Mouse (Mus musculus) MEL (cell line): ENCODE data around the gene Pgd.

Source experiments
- BHLHE40 ChIP-seq: IDR thresholded peaks from 2 replicates; pipeline ENCODE4 v1.6.1; 2012; ENCODE audit warnings: low read depth, mild to moderate bottlenecking, inconsistent platforms, low read length, improper control_type of control experiment, borderline replicate concordance
- CTCF ChIP-seq, 3 experiments: IDR thresholded peaks in 2 of 3; conservative IDR thresholded peaks in 1 of 3; 2 replicates each; pipeline ENCODE4 v1.5.1; 2011 to 2012; ENCODE audit warnings: low read length in 3 of 3, low read depth in 2 of 3, mild to moderate bottlenecking in 2 of 3, improper control_type of control experiment in 1 of 3, inconsistent platforms in 1 of 3, mixed read lengths in 1 of 3, moderate library complexity in 1 of 3; ENCODE audit not compliant: control insufficient read depth in 1 of 3, insufficient read depth in 1 of 3, poor library complexity in 1 of 3, severe bottlenecking in 1 of 3
- E2F4 ChIP-seq: IDR thresholded peaks from 2 replicates; pipeline ENCODE4 v1.6.1; 2011; ENCODE audit warnings: low read depth, low read length, improper control_type of control experiment, borderline replicate concordance
- EP300 ChIP-seq, 2 experiments: IDR thresholded peaks; 2 replicates each; pipeline ENCODE4 v1.6.1; 2011; ENCODE audit warnings: improper control_type of control experiment in 2 of 2, low read length in 2 of 2, low read depth in 1 of 2, mild to moderate bottlenecking in 1 of 2
- KAT2A ChIP-seq: conservative IDR thresholded peaks from 2 replicates; pipeline ENCODE4 v1.6.1; 2012; ENCODE audit warnings: low read depth, low read length, improper control_type of control experiment, inconsistent platforms
- NRF1 ChIP-seq: IDR thresholded peaks from 2 replicates; pipeline ENCODE4 v1.6.1; 2014; ENCODE audit warnings: low read depth, mild to moderate bottlenecking, inconsistent platforms, low read length, improper control_type of control experiment, moderate library complexity; ENCODE audit not compliant: poor library complexity, insufficient read depth, severe bottlenecking
- POLR2A ChIP-seq, 2 experiments: IDR thresholded peaks; 2 replicates each; pipeline ENCODE4 v1.6.1; 2011 to 2012; ENCODE audit warnings: low read length in 2 of 2, mild to moderate bottlenecking in 2 of 2, control low read depth in 1 of 2, improper control_type of control experiment in 1 of 2, low read depth in 1 of 2, moderate library complexity in 1 of 2; ENCODE audit not compliant: control insufficient read depth in 1 of 2, insufficient read depth in 1 of 2, poor library complexity in 1 of 2
- TCF12 ChIP-seq: IDR thresholded peaks from 2 replicates; pipeline ENCODE4 v1.6.1; 2014; ENCODE audit warnings: low read depth, mild to moderate bottlenecking, inconsistent platforms, low read length, improper control_type of control experiment, moderate library complexity
- USF2 ChIP-seq, 2 experiments: IDR thresholded peaks; 2 replicates each; pipeline ENCODE4 v1.6.1; 2011 to 2012; ENCODE audit warnings: improper control_type of control experiment in 2 of 2, low read length in 2 of 2, borderline replicate concordance in 1 of 2, inconsistent platforms in 1 of 2, low read depth in 1 of 2, mild to moderate bottlenecking in 1 of 2; ENCODE audit not compliant: insufficient read depth in 1 of 2
- ZMIZ1 ChIP-seq: IDR thresholded peaks from 2 replicates; pipeline ENCODE4 v1.6.1; 2012; ENCODE audit warnings: low read depth, mild to moderate bottlenecking, inconsistent platforms, low read length, improper control_type of control experiment, moderate library complexity
- ZNF384 ChIP-seq: IDR thresholded peaks from 2 replicates; pipeline ENCODE4 v1.6.1; 2012; ENCODE audit warnings: low read depth, mild to moderate bottlenecking, inconsistent platforms, low read length, improper control_type of control experiment

DNA sequence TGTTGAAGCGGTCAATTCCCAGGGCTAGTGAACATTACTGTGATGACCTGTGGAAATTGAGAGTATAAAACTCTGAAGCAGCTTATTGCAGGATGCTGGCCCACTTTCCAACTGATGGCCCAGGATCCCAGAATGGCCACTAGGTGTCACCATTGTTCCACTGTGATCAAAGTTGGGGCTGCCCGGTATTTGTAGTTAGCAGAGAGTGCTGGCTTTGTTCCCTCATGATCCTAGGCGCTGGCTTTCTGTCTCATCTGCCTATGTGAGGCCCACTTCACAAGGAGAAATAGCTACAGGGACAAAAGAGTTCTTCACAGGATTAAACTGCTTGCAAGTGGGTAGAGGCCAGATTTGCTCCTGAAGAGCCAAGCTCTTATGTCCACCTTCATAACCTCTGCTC, 22.1 kb downstream of the Pgd start:
- no peak for TF ChIP-seq EP300 (IDR thresholded peaks at IDR 0.05; ENCODE audit: low read depth in 1 of 2, low read length in 2 of 2)
- no peak for TF ChIP-seq E2F4
- no peak for TF ChIP-seq KAT2A
- TF ChIP-seq POLR2A (IDR thresholded peaks at IDR 0.05; ENCODE audit: control insufficient read depth in 1 of 2, insufficient read depth in 1 of 2, low read depth in 1 of 2, low read length in 2 of 2, poor library complexity in 1 of 2), result no peak
- TF ChIP-seq USF2 (IDR thresholded peaks at IDR 0.05; ENCODE audit: borderline replicate concordance in 1 of 2, insufficient read depth in 1 of 2, low read depth in 1 of 2, low read length in 2 of 2), result no peak
- TF ChIP-seq NRF1, result no peak
- TF ChIP-seq TCF12, result no peak
- no peak for TF ChIP-seq BHLHE40
- peak; percentile 79 to 96 (median 90) for TF ChIP-seq CTCF (IDR thresholded peaks at IDR 0.05 in 2 of 3, conservative IDR thresholded peaks at IDR 0.05 in 1 of 3; ENCODE audit: control insufficient read depth in 1 of 3, insufficient read depth in 1 of 3, low read depth in 2 of 3, low read length in 3 of 3, poor library complexity in 1 of 3, severe bottlenecking in 1 of 3)
- TF ChIP-seq ZNF384, result 0 out of 2 replicates have a peak, but pooled peaks have one; percentile 44
- no peak for TF ChIP-seq ZMIZ1
